Mouse (Mus musculus): ENCODE data around the gene Uxs1.

DNA sequence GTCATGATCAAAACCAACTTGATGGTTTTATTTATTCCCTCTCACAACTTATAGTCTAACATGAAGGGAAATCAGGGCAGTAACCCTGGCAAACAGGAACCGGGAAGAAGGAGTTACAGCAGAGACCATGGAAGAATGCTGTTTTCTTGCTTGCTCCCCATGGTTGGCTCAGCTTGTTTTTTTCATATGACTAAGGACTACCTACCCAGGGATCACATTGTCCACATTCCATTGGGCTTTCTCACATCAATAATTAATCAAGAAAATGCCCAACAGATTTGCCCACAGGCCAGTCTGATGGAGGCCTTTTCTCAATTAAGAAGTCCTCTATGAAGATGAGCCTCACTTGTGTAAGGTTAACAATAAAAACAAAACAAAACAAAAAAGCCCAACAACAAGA is 9.6 kb upstream of the Uxs1 start:
- TF ChIP-seq CTCF (IDR thresholded peaks at IDR 0.05) (no peak), EP300 (IDR thresholded peaks at IDR 0.05) (no peak)
